In the genomic region with DNA sequence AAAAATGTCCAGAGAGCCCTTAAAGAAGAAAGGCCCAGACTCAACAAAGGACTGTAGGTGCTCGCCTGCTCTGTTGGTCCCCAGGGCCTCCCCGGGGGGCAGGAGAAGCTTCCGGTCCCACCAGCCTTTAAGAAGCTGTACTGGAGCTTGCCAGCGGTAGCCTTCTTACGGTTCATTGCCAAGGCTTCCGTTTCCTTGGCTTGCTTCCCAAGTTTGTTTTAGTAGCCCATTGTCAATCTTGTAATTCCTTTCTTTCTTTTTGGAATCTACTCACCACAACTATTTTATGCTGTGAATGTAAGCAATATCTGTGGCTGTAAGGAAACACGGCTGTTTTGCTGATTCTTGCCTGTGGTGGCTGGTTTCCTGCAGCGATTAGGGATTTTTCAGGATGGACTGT, we compare ENCODE assay signal across 11 mouse cellular contexts. TPM values are rescaled to one million over a fixed set of nuclear protein-coding genes. Genes with fewer than 3 reads are reported as not detected.
DNase-seq lines count a peak whose midpoint lies in the region; ATAC-seq and TF ChIP-seq lines count a peak whose summit lies in the region.
"Had no signal": no experiment of that assay in that cellular context is flagged by ENCODE, and none has a peak within 500 bp of the region (broad histone marks: within the 10 kb centered on the region; RNA-seq: fewer than 3 reads in every experiment).

No protein-coding gene starts in this region.

- H3K9ac ChIP-seq in heart, embryonic 15.5 days = no peak overlapping the region

- no peak for TF ChIP-seq CTCF in lung, adult 2 months (IDR thresholded peaks at IDR 0.05; ENCODE audit: insufficient read depth, low read length)

- no peaks in the 10 kb centered on the region for H3K27me3 ChIP-seq in heart, embryonic 15.5 days

- H3K27ac ChIP-seq in heart, embryonic 15.5 days = peak overlapping the region; percentile 76

- DNase-seq in left cerebral cortex, postnatal 4 days = peak; percentile 9
- no peak for DNase-seq in left cerebral cortex, postnatal 36 days (ENCODE audit: low spot score in 2 of 2)
- DNase-seq in adipocyte (ENCODE audit: low spot score) = peak; percentile 47
- peak; percentile 36 for DNase-seq in lung, adult 2 months
- no peak for DNase-seq in yolk sac, embryonic 10.5 days (ENCODE audit: low spot score)
- no peak for DNase-seq in cerebellum, adult 9-10 months
- no peak for DNase-seq in frontal cortex, postnatal 10 days (ENCODE audit: low spot score in 2 of 2)

- no peak overlapping the region for H3K4me3 ChIP-seq in heart, embryonic 15.5 days
- no peak overlapping the region for H3K4me3 ChIP-seq in lung, adult 2 months (replicated peaks; ENCODE audit: extremely low read depth, low read depth, low read length)

- H3K4me2 ChIP-seq in heart, embryonic 15.5 days = no peak overlapping the region

- H3K9me3 ChIP-seq in heart, embryonic 15.5 days (replicated peaks) = no peaks in the 10 kb centered on the region

- 64% methylated on average over 8 of the region's 8 CpGs for WGBS in heart, embryonic 15.5 days
- 24% methylated on average over 8 of the region's 8 CpGs for WGBS in lung, adult 2 months

- peaks cover 7% of the 10 kb centered on the region for H3K36me3 ChIP-seq in heart, embryonic 15.5 days

- no peak for TF ChIP-seq POLR2A in lung, adult 2 months (IDR thresholded peaks at IDR 0.05; ENCODE audit: borderline replicate concordance, extremely low read depth, low read depth, low read length)

- no peak for ATAC-seq in heart, embryonic 15.5 days (replicated peaks; ENCODE audit: insufficient number of reproducible peaks, insufficient read depth, low FRiP score, low read depth)

- H3K4me1 ChIP-seq in heart, embryonic 15.5 days (replicated peaks) = 0 out of 2 replicates have a peak, but pooled peaks cover 2% of the 10 kb centered on the region
- H3K4me1 ChIP-seq in lung, adult 2 months (ENCODE audit: control insufficient read depth, insufficient read depth, low read length) = peaks cover 16% of the 10 kb centered on the region

- intact Hi-C loops in left cerebral cortex, postnatal 4 days (cut with DNase I) = no loop called here
- intact Hi-C loops in left cerebral cortex, postnatal 36 days (cut with DNase I) = loop anchor here (10.0 kb wide), 1 partner anchor 66 kb away; no protein-coding TSS in a partner anchor

RNA-seq across cellular contexts. Expression of a gene that starts 25.4 kb away (rescaled TPM):
- 1 to 10 TPM; 8.0 to 8.9 TPM for total RNA-seq in left cerebral cortex, postnatal 4 days (2021)
- total RNA-seq in left cerebral cortex, postnatal 36 days (2021) = 10 to 100 TPM; 21.9 to 25.6 TPM
- 10.3 and 11.9 TPM in 2 replicates for polyA plus RNA-seq in heart, embryonic 15.5 days (2015; fragmentation: Nextera tagmentation; extraction: Ambion mirVana)
- polyA plus RNA-seq in lung, adult 2 months (2012; rRNA removed) = 19.0 and 24.3 TPM in 2 replicates

RNA-seq across cellular contexts. Expression of a gene that starts 25.6 kb away (rescaled TPM):
- 10 to 100 TPM; 47.4 to 49.4 TPM for total RNA-seq in left cerebral cortex, postnatal 4 days (2021)
- 10 to 100 TPM; 38.9 to 45.4 TPM for total RNA-seq in left cerebral cortex, postnatal 36 days (2021)
- polyA plus RNA-seq in heart, embryonic 15.5 days (2015; fragmentation: Nextera tagmentation; extraction: Ambion mirVana) = 31.3 and 36.6 TPM in 2 replicates
- 13.5 and 19.2 TPM in 2 replicates for polyA plus RNA-seq in lung, adult 2 months (2012; rRNA removed)

RNA-seq across cellular contexts. Expression of a gene that starts 38.2 kb away (rescaled TPM):
- total RNA-seq in left cerebral cortex, postnatal 4 days (2021) = 1 to 10 TPM in 1 of 2 experiments, under 1 TPM in 1; 0.98 to 1.1 TPM
- total RNA-seq in left cerebral cortex, postnatal 36 days (2021) = under 1 TPM in 1 of 2 experiments, not detected in 1; 0.12 TPM
- polyA plus RNA-seq in heart, embryonic 15.5 days (2015; fragmentation: Nextera tagmentation; extraction: Ambion mirVana) = 5.5 and 7.8 TPM in 2 replicates
- polyA plus RNA-seq in lung, adult 2 months (2012; rRNA removed) = 8.2 and 15.3 TPM in 2 replicates

RNA-seq across cellular contexts. Expression of a gene that starts 48.1 kb away (rescaled TPM):
- not detected for total RNA-seq in left cerebral cortex, postnatal 4 days (2021)
- total RNA-seq in left cerebral cortex, postnatal 36 days (2021) = not detected
- not detected in 2 replicates for polyA plus RNA-seq in heart, embryonic 15.5 days (2015; fragmentation: Nextera tagmentation; extraction: Ambion mirVana)
- not detected in 2 replicates for polyA plus RNA-seq in lung, adult 2 months (2012; rRNA removed)
- total RNA-seq: megakaryocyte, adult 5-6 weeks had no signal
- polyA plus RNA-seq: frontal cortex, adult 2 months; stomach, embryonic 14.5 days had no signal

Comparison
In these comparisons a context has a peak if more than half of its experiments do, and no peak if none do; other contexts are left out.
1. DNase-seq: peak in left cerebral cortex, postnatal 4 days (single experiment), adipocyte (single experiment) and lung, adult 2 months (single experiment); none in left cerebral cortex, postnatal 36 days (0 of 2), yolk sac, embryonic 10.5 days (single experiment), cerebellum, adult 9-10 months (single experiment) and frontal cortex, postnatal 10 days (0 of 2).